Mouse (Mus musculus) bone marrow macrophage, adult 2 months (primary cell): Measurements from ENCODE around the gene Lamb3.

Experiments used
- CTCF ChIP-seq: IDR thresholded peaks from 2 replicates; pipeline ENCODE4 v1.5.1; 2012; ENCODE audit warnings: low read depth, mild to moderate bottlenecking, low read length, moderate library complexity
- POLR2A ChIP-seq: IDR thresholded peaks from 2 replicates; pipeline ENCODE4 v1.6.1; 2012; ENCODE audit warnings: mild to moderate bottlenecking, low read depth, low read length, borderline replicate concordance

GRCm38 (mm10) chr1:193376478-193377134 lies 169.1 kb downstream of the Lamb3 start:
- TF ChIP-seq POLR2A (no peak), CTCF (peak; percentile 59)
